In genomic region chr1:42667546-42667945, GRCm38 (mm10) we compare ENCODE assay signal across 26 mouse cellular contexts. TPM values are rescaled to one million over a fixed set of nuclear protein-coding genes. Genes with fewer than 3 reads are reported as not detected.
DNase-seq lines count a peak whose midpoint lies in the region; ATAC-seq and TF ChIP-seq lines count a peak whose summit lies in the region.
"Had no signal": no experiment of that assay in that cellular context is flagged by ENCODE, and none has a peak within 500 bp of the region (broad histone marks: within the 10 kb centered on the region; RNA-seq: fewer than 3 reads in every experiment).

No protein-coding gene starts in this region.

- no peaks in the 10 kb centered on the region for H3K9me3 ChIP-seq in embryonic facial prominence, embryonic 14.5 days (ENCODE audit: control insufficient read depth, low read length)
- H3K9me3 ChIP-seq in embryonic facial prominence, embryonic 10.5 days, result no peaks in the 10 kb centered on the region
- H3K9me3 ChIP-seq: embryonic facial prominence, embryonic 12.5 days; G1E; heart, embryonic 10.5 days; intestine, embryonic 15.5 days had no signal

- no peak for ATAC-seq in embryonic facial prominence, embryonic 14.5 days (ENCODE audit: low read depth)
- ATAC-seq in frontal cortex, adult (ENCODE audit: low TSS enrichment), result 0 out of 2 replicates have a peak, but pooled peaks have one; percentile 17
- ATAC-seq: CD4-positive, CD25-positive, alpha-beta regulatory T cell, adult 4 months; intestine, embryonic 15.5 days had no signal

- no peak overlapping the region for H3K27ac ChIP-seq in embryonic facial prominence, embryonic 14.5 days (replicated peaks; ENCODE audit: low read depth, low read length)
- H3K27ac ChIP-seq in embryonic facial prominence, embryonic 10.5 days (replicated peaks), result no peak overlapping the region
- peak overlapping the region; percentile 79 for H3K27ac ChIP-seq in layer of hippocampus, adult 2 months
- H3K27ac ChIP-seq: embryonic facial prominence, embryonic 12.5 days; heart, embryonic 10.5 days; intestine, embryonic 15.5 days had no signal

- H3K4me2 ChIP-seq in embryonic facial prominence, embryonic 14.5 days (ENCODE audit: low read depth, low read length), result no peak overlapping the region
- H3K4me2 ChIP-seq: embryonic facial prominence, embryonic 12.5 days; intestine, embryonic 15.5 days had no signal

- DNase-seq in embryonic facial prominence, embryonic 14.5 days (ENCODE audit: low spot score), result peak; percentile 65
- no peak for DNase-seq in embryonic facial prominence, embryonic 10.5 days (ENCODE audit: low spot score)
- no peak for DNase-seq in frontal cortex, postnatal 14 days (ENCODE audit: low spot score in 2 of 2)
- DNase-seq in layer of hippocampus, adult 2 months (ENCODE audit: low spot score in 2 of 2), result no peak
- DNase-seq in layer of hippocampus, postnatal 25 days (ENCODE audit: extremely low spot score in 1 of 2, low spot score in 1 of 2), result no peak
- peak; percentile 58 for DNase-seq in brain, embryonic 14.5 days (ENCODE audit: low read depth)
- DNase-seq: adrenal gland, adult 8-10 months; adrenal gland, postnatal 36 days; B cell, adult 2 months; cerebellum, adult 11 months; cerebellum, adult 8-10 months; cerebellum, postnatal 14 days; embryo, embryonic 11 days; gastrocnemius, postnatal 10 days; heart, adult 18-20 months; heart, postnatal 10 days; heart, postnatal 4 days; kidney, adult 18-20 months had no signal

- H3K36me3 ChIP-seq in embryonic facial prominence, embryonic 14.5 days (ENCODE audit: control insufficient read depth, insufficient read depth, low read length), result no peaks in the 10 kb centered on the region
- peaks cover 9% of the 10 kb centered on the region for H3K36me3 ChIP-seq in embryonic facial prominence, embryonic 10.5 days (replicated peaks)
- H3K36me3 ChIP-seq: embryonic facial prominence, embryonic 12.5 days; G1E; heart, embryonic 10.5 days; intestine, embryonic 15.5 days had no signal

- no peaks in the 10 kb centered on the region for H3K4me1 ChIP-seq in embryonic facial prominence, embryonic 14.5 days (ENCODE audit: control insufficient read depth, insufficient read depth, low read length)
- no peaks in the 10 kb centered on the region for H3K4me1 ChIP-seq in embryonic facial prominence, embryonic 10.5 days
- H3K4me1 ChIP-seq: embryonic facial prominence, embryonic 12.5 days; heart, embryonic 10.5 days; intestine, embryonic 15.5 days had no signal

- TF ChIP-seq POLR2A in brain, embryonic 14.5 days (IDR thresholded peaks at IDR 0.05; ENCODE audit: borderline replicate concordance, extremely low read depth, insufficient read depth, insufficient read length, poor library complexity, severe bottlenecking), result no peak

- H3K4me3 ChIP-seq in embryonic facial prominence, embryonic 14.5 days (ENCODE audit: low read depth, low read length), result no peak overlapping the region
- H3K4me3 ChIP-seq in embryonic facial prominence, embryonic 10.5 days, result no peak overlapping the region
- peak overlapping the region; percentile 12; the same call in 1 of the 2 replicates for H3K4me3 ChIP-seq in layer of hippocampus, adult 2 months
- H3K4me3 ChIP-seq: embryonic facial prominence, embryonic 12.5 days; heart, embryonic 10.5 days; intestine, embryonic 15.5 days had no signal

- no peak for TF ChIP-seq CTCF in layer of hippocampus, adult 2 months (conservative IDR thresholded peaks at IDR 0.05)
- no peak for TF ChIP-seq CTCF in brain, embryonic 14.5 days (IDR thresholded peaks at IDR 0.05; ENCODE audit: borderline replicate concordance, extremely low read depth, insufficient read depth, insufficient read length)

- 63% methylated on average over 1 of the region's 1 CpGs for WGBS in embryonic facial prominence, embryonic 14.5 days
- WGBS in embryonic facial prominence, embryonic 10.5 days, result 79% methylated on average over 1 of the region's 1 CpGs

- H3K9ac ChIP-seq in embryonic facial prominence, embryonic 14.5 days (ENCODE audit: low read depth, low read length), result no peak overlapping the region
- H3K9ac ChIP-seq: embryonic facial prominence, embryonic 12.5 days; intestine, embryonic 15.5 days had no signal

- H3K27me3 ChIP-seq in embryonic facial prominence, embryonic 14.5 days (replicated peaks; ENCODE audit: control insufficient read depth, insufficient read depth, low read length), result no peaks in the 10 kb centered on the region
- H3K27me3 ChIP-seq in embryonic facial prominence, embryonic 10.5 days (replicated peaks; ENCODE audit: low read depth, poor library complexity, severe bottlenecking), result no peaks in the 10 kb centered on the region
- H3K27me3 ChIP-seq: embryonic facial prominence, embryonic 12.5 days; intestine, embryonic 15.5 days had no signal

RNA-seq across cellular contexts. Expression of gene Pou3f3, which starts 28.0 kb away (rescaled TPM):
- polyA plus RNA-seq in embryonic facial prominence, embryonic 14.5 days (2014; fragmentation: Nextera tagmentation; extraction: Ambion mirVana), result 2.9 and 3.4 TPM in 2 replicates
- polyA plus RNA-seq in embryonic facial prominence, embryonic 10.5 days (2016; fragmentation: Nextera tagmentation; extraction: Ambion mirVana), result 6.8 and 7.5 TPM in 2 replicates
- 10 to 100 TPM; 60.7 to 66.4 TPM for total RNA-seq in layer of hippocampus, adult 2 months (2021)
- 10 to 100 TPM; 61.7 to 72.6 TPM for total RNA-seq in layer of hippocampus, postnatal 25 days (2021)
- 58.3 and 64.7 TPM in 2 replicates for polyA plus RNA-seq in brain, embryonic 14.5 days (2012; rRNA removed)
- total RNA-seq: common myeloid progenitor, adult 5-6 weeks; heart, postnatal 10 days had no signal
- polyA plus RNA-seq: G1E; heart, embryonic 14.5 days had no signal

Comparison
In these comparisons a context has a peak if more than half of its experiments do, and no peak if none do; other contexts are left out.
1. DNase-seq: peak in embryonic facial prominence, embryonic 14.5 days (single experiment) and brain, embryonic 14.5 days (single experiment); none in embryonic facial prominence, embryonic 10.5 days (single experiment), frontal cortex, postnatal 14 days (0 of 2), layer of hippocampus, adult 2 months (0 of 2) and layer of hippocampus, postnatal 25 days (0 of 2).